Comparison of ENCODE assay signal across 27 mouse cellular contexts in the genomic region with DNA sequence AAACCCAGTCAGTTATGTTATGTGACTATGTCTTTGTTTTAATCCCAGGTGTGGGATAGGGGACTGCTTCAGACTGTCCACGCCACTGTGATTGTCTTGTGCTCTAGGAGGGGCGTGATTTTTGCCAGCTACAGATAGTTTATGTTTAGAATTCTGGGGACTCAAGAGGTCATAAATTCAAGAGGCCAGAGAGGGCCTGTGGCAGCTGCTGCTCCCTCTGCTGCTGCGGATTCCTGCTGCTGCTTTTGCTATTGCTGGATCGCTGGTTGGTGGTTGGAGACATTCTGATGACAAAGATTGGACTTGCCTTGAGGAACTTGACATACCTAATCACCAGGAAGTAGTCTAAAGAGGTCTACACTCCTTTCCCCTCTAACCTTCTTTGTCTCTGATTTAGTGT. TPM values are rescaled to one million over a fixed set of nuclear protein-coding genes. Genes with fewer than 3 reads are reported as not detected.
"Had no signal": no experiment of that assay in that cellular context is flagged by ENCODE, and none has a peak within 500 bp of the region (broad histone marks: within the 10 kb centered on the region; RNA-seq: fewer than 3 reads in every experiment).

No protein-coding gene starts in this region.

- H3K36me3 ChIP-seq: heart, embryonic 12.5 days; hindbrain, embryonic 10.5 days; hindbrain, embryonic 12.5 days; kidney, embryonic 15.5 days; limb, embryonic 13.5 days; limb, embryonic 15.5 days; liver, embryonic 12.5 days had no signal

- ATAC-seq: hindbrain, embryonic 16.5 days; intestine, embryonic 16.5 days; liver, embryonic 12.5 days had no signal

- H3K27me3 ChIP-seq: heart, embryonic 12.5 days; hindbrain, embryonic 12.5 days; kidney, embryonic 15.5 days; limb, embryonic 13.5 days; limb, embryonic 15.5 days; liver, embryonic 12.5 days had no signal

- H3K4me2 ChIP-seq: heart, embryonic 12.5 days; hindbrain, embryonic 12.5 days; hindbrain, embryonic 14.5 days; kidney, embryonic 15.5 days; limb, embryonic 13.5 days; limb, embryonic 15.5 days; liver, embryonic 12.5 days had no signal

- H3K4me3 ChIP-seq: gastrocnemius, adult 2 months; heart, adult 2 months; heart, embryonic 12.5 days; hindbrain, embryonic 10.5 days; hindbrain, embryonic 12.5 days; kidney, embryonic 15.5 days; limb, embryonic 13.5 days; limb, embryonic 15.5 days; liver, embryonic 12.5 days had no signal

- DNase-seq: gastrocnemius, adult 2 months; gastrocnemius, postnatal 10 days; gastrocnemius, postnatal 25 days; heart, adult 2 months; heart, postnatal 10 days; heart, postnatal 36 days; kidney, adult 11 months; kidney, adult 2 months; kidney, adult 9 months; kidney, postnatal 14 days; kidney, postnatal 36 days; layer of hippocampus, adult 9-11 months; layer of hippocampus, postnatal 36 days; left cerebral cortex, postnatal 4 days had no signal

RNA-seq across cellular contexts. Expression of gene Il31ra, which starts 57.5 kb away (rescaled TPM):
- total RNA-seq: gastrocnemius, postnatal 25 days; heart, adult 2 months; heart, postnatal 36 days; left cerebral cortex, postnatal 4 days; liver, adult 2 months had no signal
- polyA plus RNA-seq: heart, adult 2 months; hindbrain, embryonic 10.5 days; hindbrain, embryonic 12.5 days; large intestine, adult 2 months; limb, embryonic 11.5 days; liver, adult 2 months had no signal
